Mouse (Mus musculus) right cerebral cortex, postnatal 4 days (tissue): ENCODE data around the gene Gm13694.
"Not testable (repeated sequence)": the region's sequence is repeated elsewhere in the genome, so short reads cannot be mapped to it uniquely, and the experiment has no call there.

Experiments
- DNase-seq: peaks from one replicate; pipeline ENCODE4 v3.0.0-alpha.2; 2022

Gene Gm13694

GRCm38 (mm10) chr2:83978633-83979032, at the start of gene Gm13694:
Gene Gm13694 (plus strand): TSS chr2:83978933.
- not testable (repeated sequence) for DNase-seq

GRCm38 (mm10) chr2:83929478-83930088, 49.1 kb upstream of the Gm13694 start:
- DNase-seq = no peak

GRCm38 (mm10) chr2:83940931-83941361, 37.8 kb upstream of the Gm13694 start, which contains the start of gene Zswim2:
Gene Zswim2 (minus strand): TSS chr2:83941228.
- DNase-seq = peak; percentile 77

GRCm38 (mm10) chr2:83941378-83941777, 37.4 kb upstream of the Gm13694 start:
- DNase-seq = no peak

DNA sequence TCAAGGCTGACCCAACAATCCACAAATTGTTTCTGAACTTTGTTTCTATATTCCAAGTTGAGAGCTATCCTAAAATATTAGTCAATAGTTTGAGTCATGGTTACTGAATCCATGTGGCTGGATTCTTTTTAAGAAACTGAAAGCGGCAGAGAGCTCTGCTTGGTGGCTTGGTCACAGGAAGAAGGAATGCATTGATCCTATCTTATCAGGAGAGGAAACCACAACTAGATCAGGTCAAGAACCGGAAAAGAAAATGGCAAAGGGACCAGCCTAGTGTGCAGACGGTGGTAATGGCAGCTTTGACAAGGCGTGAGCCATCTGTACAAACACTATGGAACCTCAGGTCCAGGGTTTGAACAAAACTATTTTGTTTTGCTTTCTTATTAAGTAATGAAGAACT, 36.9 kb upstream of the Gm13694 start:
- no peak for DNase-seq

DNA sequence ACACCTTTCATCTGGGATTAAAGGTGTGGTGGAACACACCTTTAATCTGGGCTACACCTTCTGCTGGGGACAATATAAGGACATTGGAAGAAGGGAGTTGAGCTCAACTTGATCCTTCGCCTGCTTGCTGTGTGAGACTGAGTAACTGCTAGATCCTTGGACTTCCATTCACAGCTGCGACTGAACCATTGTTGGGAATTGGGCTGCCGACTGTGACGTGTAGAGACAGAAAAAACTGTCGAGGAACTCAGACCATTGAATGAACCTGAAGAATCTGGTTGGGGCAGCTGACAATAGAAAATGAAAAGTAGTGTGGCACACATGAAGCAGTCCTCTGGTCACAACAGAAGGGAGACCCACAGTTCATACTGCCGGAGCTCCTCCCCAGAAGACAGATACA, 23.3 kb upstream of the Gm13694 start, which contains the start of gene Gm13698:
Gene Gm13698, plus strand, starts transcription at position 301 of the 400 bp plus-strand sequence.
- DNase-seq = not testable (repeated sequence)

DNA sequence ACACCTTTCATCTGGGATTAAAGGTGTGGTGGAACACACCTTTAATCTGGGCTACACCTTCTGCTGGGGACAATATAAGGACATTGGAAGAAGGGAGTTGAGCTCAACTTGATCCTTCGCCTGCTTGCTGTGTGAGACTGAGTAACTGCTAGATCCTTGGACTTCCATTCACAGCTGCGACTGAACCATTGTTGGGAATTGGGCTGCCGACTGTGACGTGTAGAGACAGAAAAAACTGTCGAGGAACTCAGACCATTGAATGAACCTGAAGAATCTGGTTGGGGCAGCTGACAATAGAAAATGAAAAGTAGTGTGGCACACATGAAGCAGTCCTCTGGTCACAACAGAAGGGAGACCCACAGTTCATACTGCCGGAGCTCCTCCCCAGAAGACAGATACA, 17.5 kb upstream of the Gm13694 start, which contains the start of gene Gm13693:
Gene Gm13693, plus strand, starts transcription at position 301 of the 400 bp plus-strand sequence.
- DNase-seq = not testable (repeated sequence)

DNA sequence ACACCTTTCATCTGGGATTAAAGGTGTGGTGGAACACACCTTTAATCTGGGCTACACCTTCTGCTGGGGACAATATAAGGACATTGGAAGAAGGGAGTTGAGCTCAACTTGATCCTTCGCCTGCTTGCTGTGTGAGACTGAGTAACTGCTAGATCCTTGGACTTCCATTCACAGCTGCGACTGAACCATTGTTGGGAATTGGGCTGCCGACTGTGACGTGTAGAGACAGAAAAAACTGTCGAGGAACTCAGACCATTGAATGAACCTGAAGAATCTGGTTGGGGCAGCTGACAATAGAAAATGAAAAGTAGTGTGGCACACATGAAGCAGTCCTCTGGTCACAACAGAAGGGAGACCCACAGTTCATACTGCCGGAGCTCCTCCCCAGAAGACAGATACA, 11.7 kb upstream of the Gm13694 start, which contains the start of gene Gm13695:
Gene Gm13695, plus strand, starts transcription at position 301 of the 400 bp plus-strand sequence.
- not testable (repeated sequence) for DNase-seq

DNA sequence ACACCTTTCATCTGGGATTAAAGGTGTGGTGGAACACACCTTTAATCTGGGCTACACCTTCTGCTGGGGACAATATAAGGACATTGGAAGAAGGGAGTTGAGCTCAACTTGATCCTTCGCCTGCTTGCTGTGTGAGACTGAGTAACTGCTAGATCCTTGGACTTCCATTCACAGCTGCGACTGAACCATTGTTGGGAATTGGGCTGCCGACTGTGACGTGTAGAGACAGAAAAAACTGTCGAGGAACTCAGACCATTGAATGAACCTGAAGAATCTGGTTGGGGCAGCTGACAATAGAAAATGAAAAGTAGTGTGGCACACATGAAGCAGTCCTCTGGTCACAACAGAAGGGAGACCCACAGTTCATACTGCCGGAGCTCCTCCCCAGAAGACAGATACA, 5.9 kb upstream of the Gm13694 start, which contains the start of gene Gm13696:
Gene Gm13696, plus strand, starts transcription at position 301 of the 400 bp plus-strand sequence.
- not testable (repeated sequence) for DNase-seq

GRCm38 (mm10) chr2:83984443-83984842, 5.7 kb downstream of the Gm13694 start, which contains the start of gene Gm13697:
Gene Gm13697 (plus strand): TSS chr2:83984743.
- DNase-seq = not testable (repeated sequence)

GRCm38 (mm10) chr2:83990253-83990652, 11.5 kb downstream of the Gm13694 start, which contains the start of gene Gm13691:
Gene Gm13691 (plus strand): TSS chr2:83990553.
- DNase-seq = not testable (repeated sequence)

DNA sequence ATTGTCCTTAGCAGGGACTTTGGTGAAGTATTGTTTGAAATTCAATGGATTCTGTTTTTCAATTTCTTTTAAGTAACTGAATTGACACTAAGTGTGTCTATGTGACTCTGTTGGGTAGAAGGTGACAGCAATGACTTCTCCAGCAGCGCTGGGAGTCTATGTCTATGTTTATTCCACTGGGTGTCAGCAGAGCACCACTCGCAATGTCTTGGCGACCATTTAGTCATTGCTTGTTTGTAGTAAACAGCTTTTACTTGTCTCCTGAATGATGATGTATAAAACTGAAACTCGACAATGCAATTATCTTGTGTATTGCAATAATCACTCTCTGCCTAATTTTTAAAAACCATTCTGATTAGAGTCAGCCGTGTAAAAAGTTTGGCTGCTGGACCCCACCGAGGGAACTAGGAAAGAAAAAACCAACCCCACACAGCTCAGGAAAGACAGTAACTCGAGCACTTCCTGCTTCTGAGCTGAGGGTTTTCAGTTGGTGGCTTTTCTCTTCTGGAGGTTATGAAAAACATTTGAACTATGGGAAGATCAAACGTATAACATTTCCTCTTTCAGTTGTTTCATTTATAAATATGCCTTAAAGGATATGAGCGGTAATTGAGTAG, 15.0 kb downstream of the Gm13694 start:
- not testable (repeated sequence) for DNase-seq

GRCm38 (mm10) chr2:83994526-83994925, 15.8 kb downstream of the Gm13694 start:
- not testable (repeated sequence) for DNase-seq

DNA sequence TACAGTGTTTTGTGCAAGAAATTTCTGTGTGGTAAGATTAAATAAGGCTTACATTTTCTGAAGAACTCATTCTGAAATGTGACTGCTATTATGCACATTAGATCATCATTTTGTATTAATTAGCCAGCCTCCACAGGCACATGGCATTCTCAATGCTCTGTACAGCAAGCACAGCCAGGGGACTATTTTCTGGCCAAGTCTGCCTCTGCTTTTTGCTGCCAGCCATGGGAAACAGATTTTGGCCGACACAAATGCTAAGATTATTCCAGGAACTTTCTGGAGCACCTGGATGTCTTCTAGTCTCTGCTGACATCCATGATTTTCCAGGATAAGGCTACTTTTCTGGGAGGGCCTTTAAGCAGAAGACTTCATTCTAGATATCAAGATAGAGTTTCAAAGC, 30.2 kb downstream of the Gm13694 start:
- no peak for DNase-seq

GRCm38 (mm10) chr2:84009818-84010217, 31.1 kb downstream of the Gm13694 start:
- no peak for DNase-seq

DNA sequence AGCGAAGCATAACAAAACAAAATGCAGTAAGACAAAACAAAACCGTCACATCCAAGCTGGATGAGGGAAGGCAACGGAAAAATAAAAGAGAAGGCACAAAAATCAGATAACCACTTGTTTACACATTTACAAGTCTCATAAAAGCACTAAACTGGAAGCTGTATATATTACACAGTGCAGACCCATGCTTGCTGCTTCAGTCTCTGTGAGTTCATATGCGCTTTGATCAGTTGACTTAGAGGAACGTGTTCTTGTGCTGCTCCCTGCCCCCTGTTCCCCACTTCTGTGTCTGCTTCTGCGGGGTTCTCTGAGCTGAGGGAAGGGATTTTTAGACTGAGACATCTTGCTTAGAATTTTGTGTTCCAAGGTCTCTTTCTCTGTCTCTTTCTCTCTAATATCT, 35.8 kb downstream of the Gm13694 start:
- no peak for DNase-seq

- DNase-seq = not testable (repeated sequence)
These were observed 37.6 kb downstream of the Gm13694 start for GRCm38 (mm10) chr2:84016291-84016690.

GRCm38 (mm10) chr2:84018330-84018729, 39.6 kb downstream of the Gm13694 start:
- no peak for DNase-seq

DNA sequence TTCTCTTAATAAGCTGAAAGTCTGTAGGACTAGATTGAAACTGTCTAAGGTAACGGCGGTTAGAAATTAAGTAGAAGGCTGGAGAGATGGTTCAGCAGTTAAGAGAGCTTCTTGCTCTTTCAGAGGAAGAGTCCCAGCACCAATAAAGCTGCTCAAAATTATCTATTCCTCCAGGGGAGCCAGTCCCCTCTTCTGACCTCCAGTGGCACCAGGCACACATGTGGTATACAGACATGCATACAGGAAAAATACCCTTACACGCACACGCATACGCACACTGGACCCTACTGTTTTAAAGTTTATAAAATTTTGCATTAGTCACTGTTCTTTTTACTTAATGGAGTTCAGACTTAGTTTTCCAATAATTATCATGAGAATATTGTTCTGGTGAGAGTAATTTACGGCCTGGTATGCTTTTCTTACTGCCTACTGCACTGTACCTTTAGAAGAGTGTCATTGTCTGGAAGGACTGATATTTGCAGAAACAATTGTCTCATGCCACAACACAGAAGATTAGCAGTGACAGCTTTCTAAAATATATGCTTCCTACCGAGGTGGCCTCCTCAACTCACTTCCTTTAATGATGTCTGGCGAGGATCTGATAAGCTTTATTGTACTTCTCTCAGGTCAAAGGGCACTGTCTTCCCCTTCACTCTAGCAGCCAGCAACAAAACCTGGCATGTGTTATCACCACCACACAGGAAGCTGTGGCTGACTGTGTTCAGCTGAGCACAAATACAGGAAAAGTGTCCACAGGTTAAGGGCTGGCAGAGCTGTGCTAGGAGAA, 41.0 kb downstream of the Gm13694 start:
- DNase-seq = no peak

DNA sequence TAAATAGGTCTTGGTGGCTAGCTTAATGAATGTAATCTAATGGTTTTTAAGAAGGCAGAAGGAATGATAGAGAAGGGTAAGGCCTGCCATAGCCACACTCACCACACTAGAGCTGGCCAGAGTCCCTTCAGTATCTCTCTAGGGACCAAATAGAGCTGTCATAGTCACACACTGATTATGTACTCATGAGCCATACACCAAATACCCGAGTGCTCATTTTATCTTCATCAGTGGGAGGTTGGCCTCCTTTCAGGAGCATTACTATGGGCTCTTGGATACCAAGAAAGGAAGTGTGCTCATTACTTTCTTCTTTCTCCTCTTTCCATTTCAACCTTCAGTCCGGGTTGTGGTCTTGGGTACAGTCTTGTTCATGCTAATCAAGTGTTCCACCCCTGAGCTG, 43.2 kb downstream of the Gm13694 start:
- DNase-seq = no peak

GRCm38 (mm10) chr2:84022905-84023304, 44.2 kb downstream of the Gm13694 start:
- DNase-seq = no peak

GRCm38 (mm10) chr2:84023319-84023718, 44.6 kb downstream of the Gm13694 start:
- DNase-seq = no peak

DNA sequence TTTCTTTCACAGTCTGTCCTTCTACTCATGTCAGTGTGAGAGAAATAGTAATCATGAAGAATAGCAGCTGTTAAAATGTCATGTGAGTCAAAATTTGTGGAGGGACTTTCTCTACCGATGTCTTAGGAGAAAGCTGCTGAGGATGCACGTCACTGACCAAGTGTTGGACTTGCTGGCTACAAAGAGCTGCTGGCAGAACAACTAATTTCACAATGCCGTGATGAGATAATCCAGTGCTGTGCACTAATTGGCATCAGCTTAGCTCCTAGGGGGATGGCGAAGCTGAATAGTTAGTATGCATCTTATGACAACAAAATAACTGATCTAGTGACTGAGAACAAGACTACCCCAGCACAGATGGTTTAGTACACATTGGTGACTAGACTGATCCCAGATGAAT, 46.5 kb downstream of the Gm13694 start:
- no peak for DNase-seq
